Mouse (Mus musculus) heart, postnatal 14 days (tissue): ENCODE measurements around the gene Tcam1. TPM values are rescaled to one million over a fixed set of nuclear protein-coding genes. Genes with fewer than 3 reads are reported as not detected.

ENCODE experiments used
- DNase-seq, 2 experiments: peaks; one replicate each; pipeline ENCODE4 v3.0.0; 2021 to 2022
- intact Hi-C: fragments of 180-260 bp; cut with DNase I; formaldehyde crosslinking; loops from one replicate; pipeline ENCODE4 v1.15.1; 2025
- total RNA-seq, 2 experiments: library from RNA; stranded (reverse); gene quantifications; 2 replicates each; pipeline ENCODE4 v1.2.3; 2021

The Tcam1 gene
- total RNA-seq, 2 experiments from 2014 or later = 0.07 TPM; not detected in 1

DNA sequence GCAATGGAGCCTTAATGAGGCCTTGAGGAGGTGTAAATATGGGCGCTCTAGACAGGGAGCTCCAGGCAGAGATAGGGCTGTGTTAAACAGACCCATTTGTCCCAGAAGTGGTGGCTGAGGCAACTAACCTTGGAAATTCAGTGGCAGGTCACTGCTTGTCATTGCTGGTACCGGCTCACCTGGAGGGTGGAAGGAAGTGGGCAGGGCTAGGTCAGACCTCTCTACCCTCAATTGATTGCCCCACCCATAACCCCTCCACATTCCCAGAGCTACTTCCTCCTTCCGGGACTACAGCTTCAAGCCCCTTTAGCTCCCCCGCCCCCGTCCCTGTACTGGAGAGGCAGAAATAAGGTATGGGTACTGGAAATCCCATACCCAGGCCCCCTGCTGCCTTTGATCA is 37.1 kb downstream of the Tcam1 start:
- no peak for DNase-seq
- intact Hi-C loops = no loop called here

- intact Hi-C loops = no loop called here
- DNase-seq = no peak
These were observed 37.9 kb downstream of the Tcam1 start, which contains the start of gene Cd79b for GRCm38 (mm10) chr11:106314333-106314812. TSS of gene Cd79b (minus strand) at chr11:106314762.

- no peak for DNase-seq
- intact Hi-C loops = no loop called here
These were observed 39.9 kb downstream of the Tcam1 start for GRCm38 (mm10) chr11:106316416-106316815.

GRCm38 (mm10) chr11:106317801-106318200 is 41.3 kb downstream of the Tcam1 start:
- DNase-seq = no peak
- intact Hi-C loops = no loop called here

DNA sequence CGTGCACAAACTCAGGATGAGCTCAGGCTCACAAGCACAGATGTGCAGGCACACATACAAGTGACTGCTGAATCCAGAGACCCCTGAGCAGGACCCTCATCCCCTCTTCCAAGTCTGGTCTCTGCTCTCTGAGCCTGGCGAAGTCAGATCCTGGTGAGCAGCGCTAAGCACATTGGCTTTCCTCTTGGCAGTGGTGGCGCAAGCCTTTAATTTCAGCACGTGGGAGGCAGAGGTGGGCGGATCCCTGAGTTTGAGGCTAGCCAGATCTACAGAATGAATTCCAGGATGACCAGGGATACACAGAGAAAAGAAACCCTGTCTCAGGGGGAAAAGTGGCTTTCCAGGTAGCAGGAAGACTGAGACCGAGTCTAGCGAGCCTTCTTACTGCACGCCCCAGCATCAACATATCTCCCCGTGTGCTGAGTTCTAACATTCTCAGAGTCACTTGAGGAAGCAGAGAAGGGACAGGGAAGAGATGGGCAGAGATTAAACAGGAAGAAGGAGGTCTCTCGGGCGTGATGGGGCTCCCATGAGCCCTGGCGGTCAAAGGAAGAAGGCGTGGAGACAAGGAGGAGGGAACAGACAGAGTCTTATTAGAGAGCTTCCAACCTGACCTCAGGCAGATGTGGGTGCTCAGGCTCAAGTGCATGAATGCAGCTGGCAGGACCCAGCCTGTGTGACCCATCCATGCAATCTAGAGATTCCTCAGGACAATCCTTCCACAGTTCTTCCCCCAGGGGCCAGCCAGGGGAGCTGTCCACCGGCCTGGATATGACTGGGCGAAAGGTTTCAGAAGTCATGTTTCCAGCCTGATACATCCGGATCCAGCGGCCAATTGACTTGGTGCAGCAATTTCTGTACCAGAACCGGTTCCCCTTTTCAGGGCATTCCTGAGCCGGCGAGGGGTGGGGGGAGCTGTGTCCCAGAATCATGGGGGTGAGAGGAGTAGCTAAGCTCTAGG is 42.2 kb downstream of the Tcam1 start:
- DNase-seq = no peak

GRCm38 (mm10) chr11:106324858-106325257 is 48.4 kb downstream of the Tcam1 start:
- no peak for DNase-seq
- intact Hi-C loops = loop anchor here (1.0 kb wide), 1 partner anchor 23 kb away; no protein-coding TSS in a partner anchor

More for the DNA sequence above, 42.2 kb downstream of the Tcam1 start:
- intact Hi-C loops = no loop called here

DNA sequence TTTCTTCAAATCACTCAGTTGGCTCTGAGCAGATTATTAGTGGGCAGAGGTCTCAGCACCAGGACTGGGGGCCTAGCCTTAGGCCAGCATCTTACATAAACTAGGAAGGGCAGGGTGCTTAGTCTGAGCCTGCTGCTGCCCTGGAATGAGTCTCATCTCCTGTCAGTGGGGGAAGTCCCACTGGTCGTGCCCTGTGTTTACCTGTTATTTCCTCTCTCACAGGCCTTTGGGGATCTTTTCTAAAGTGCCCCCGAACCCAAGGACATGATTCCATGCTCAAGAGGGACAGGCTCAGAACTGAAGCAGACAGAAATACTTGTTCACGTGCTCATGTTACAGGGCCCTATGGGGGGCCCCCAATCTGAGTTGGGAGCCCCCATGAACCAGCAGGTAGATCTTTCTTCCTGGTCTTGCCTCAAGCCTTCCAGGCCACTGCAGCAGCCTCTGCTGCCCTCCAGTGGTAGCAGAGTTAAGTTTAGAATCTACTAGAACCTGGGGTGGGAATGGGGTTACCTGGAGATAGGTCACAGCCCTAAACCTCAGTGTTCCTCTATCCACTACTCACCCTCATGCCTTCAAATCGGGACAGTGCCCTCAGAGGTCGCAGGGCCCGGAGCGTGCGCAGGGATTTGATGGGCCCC is 49.2 kb downstream of the Tcam1 start:
- DNase-seq = peak; percentile 68 to 85
- intact Hi-C loops = loop anchor here (1.0 to 2.0 kb wide), 2 partner anchors 23 to 69 kb away; partner anchors contain the start of genes Ftsj3 and Psmc5

GRCm38 (mm10) chr11:106326475-106326874 is 50.0 kb downstream of the Tcam1 start:
- DNase-seq = no peak
- intact Hi-C loops = loop anchor here (2.0 kb wide), 1 partner anchor 70 kb away; the partner anchor contains the start of genes Ftsj3 and Psmc5

- intact Hi-C loops = loop anchor here (2.0 kb wide), 1 partner anchor 64 kb away; no protein-coding TSS in a partner anchor
- DNase-seq = no peak
These were observed 52.0 kb downstream of the Tcam1 start for GRCm38 (mm10) chr11:106328521-106328920.

DNA sequence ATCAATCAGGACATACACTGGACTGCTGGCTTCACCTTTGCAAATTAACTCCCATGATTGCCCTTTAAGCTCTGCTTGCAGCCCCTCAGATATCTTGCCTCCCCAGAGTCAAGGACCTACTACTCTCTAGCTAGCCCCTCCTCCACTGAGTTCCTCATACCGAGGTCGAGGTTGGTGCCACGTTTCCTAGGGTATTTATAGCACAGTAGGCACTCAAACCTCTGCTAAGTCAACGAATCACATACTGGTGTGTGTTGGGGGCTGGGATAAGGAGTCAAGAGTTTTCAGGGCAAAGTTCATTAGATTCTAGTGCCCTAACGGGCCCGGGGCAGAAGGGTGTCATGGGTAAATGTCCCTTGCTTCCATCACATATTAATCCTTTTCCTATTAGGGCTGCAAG is 52.7 kb downstream of the Tcam1 start:
- peak in 1 of 2 experiments; percentile 36 for DNase-seq
- intact Hi-C loops = loop anchor here (1.0 to 2.0 kb wide), 2 partner anchors 37 to 64 kb away; no protein-coding TSS in a partner anchor

- DNase-seq = peak in 1 of 2 experiments; percentile 52
These were observed 53.2 kb downstream of the Tcam1 start for GRCm38 (mm10) chr11:106329682-106330081.

GRCm38 (mm10) chr11:106332458-106332857 is 56.0 kb downstream of the Tcam1 start:
- intact Hi-C loops = no loop called here
- DNase-seq = peak in 1 of 2 experiments; percentile 32

More at GRCm38 (mm10) chr11:106329682-106330081, 53.2 kb downstream of the Tcam1 start:
- intact Hi-C loops = loop anchor here (1.0 to 2.0 kb wide), 2 partner anchors 37 to 63 kb away; no protein-coding TSS in a partner anchor

DNA sequence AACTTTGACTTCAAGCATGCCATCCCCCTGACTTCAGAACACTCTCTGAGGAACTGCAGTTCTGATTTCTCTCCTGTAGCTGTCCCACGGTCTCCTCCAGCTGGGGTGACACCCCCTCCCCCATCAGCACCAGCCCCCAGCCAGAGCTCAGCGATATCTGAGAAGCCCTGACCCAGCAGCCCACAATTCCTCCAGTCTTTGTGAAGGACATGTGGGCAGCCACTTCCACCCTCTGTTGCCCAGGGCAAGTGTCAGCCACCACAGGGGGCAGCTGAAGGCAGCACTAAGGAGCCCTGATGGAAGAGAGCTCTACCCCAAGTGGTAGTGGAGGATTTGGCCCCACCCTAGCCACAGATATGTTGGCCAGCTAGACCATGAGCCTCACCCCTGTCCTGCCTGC is 57.6 kb downstream of the Tcam1 start:
- intact Hi-C loops = no loop called here
- DNase-seq = no peak

DNA sequence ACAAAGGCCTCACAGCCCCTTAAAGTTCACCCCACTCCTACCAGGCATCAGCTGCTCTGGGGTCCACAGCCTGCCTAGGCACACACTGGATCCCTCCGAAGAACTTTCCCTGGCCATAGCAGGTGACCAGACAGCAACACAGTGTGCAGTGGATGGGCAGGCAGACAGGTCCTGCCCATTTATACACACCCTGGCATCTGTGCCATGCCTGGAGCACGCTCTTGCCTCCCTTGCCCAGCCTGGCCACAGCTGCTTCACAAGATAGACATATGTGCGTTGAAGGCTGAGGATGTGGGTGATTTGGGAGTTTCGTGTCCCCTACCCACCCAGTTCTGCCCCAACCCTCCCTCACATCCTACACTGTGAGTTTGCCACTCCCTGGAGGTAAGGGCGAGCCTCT is 61.6 kb downstream of the Tcam1 start:
- DNase-seq = no peak
- intact Hi-C loops = loop anchor here (2.0 kb wide), 1 partner anchor 17 kb away; no protein-coding TSS in a partner anchor

Other genes with a start within 250 kb of the Tcam1 start
- 10 to 100 TPM; 44.5 to 46.0 TPM for gene Dcaf7, start 239.8 kb upstream of the Tcam1 start, total RNA-seq
- 10 to 100 TPM; 51.2 to 59.8 TPM for gene Taco1, start 210.6 kb upstream of the Tcam1 start, total RNA-seq
- 10 to 100 TPM; 45.9 to 47.1 TPM for gene Map3k3, start 192.1 kb upstream of the Tcam1 start, total RNA-seq
- not detected for gene Gm10840, start 115.8 kb upstream of the Tcam1 start, total RNA-seq
- gene Limd2, start 115.8 kb upstream of the Tcam1 start, total RNA-seq = 10 to 100 TPM in 1 of 2 experiments, 1 to 10 TPM in 1; 9.7 to 19.3 TPM
- 1 to 10 TPM; 8.7 TPM for gene Strada, start 74.5 kb upstream of the Tcam1 start, total RNA-seq
- gene Ccdc47, start 60.3 kb upstream of the Tcam1 start, total RNA-seq = 10 to 100 TPM; 74.4 to 76.0 TPM
- 10 to 100 TPM; 29.2 to 30.0 TPM for gene Ddx42, start 59.7 kb upstream of the Tcam1 start, total RNA-seq
- 10 to 100 TPM; 19.3 to 21.4 TPM for gene Ftsj3, start 20.6 kb upstream of the Tcam1 start, total RNA-seq
- gene Psmc5, start 20.5 kb upstream of the Tcam1 start, total RNA-seq = 100 to 1,000 TPM in 1 of 2 experiments, 10 to 100 TPM in 1; 99.9 to 105 TPM
- gene Smarcd2, start 3.7 kb upstream of the Tcam1 start, total RNA-seq = 10 to 100 TPM; 28.7 to 30.8 TPM
- not detected for gene Gh, start 25.2 kb downstream of the Tcam1 start, total RNA-seq
- gene Cd79b, start 38.1 kb downstream of the Tcam1 start, total RNA-seq = 1 to 10 TPM; 1.8 to 2.0 TPM
- 1 to 10 TPM; 6.8 to 7.9 TPM for gene Scn4a, start 76.6 kb downstream of the Tcam1 start, total RNA-seq
- 1 to 10 TPM; 1.0 to 1.7 TPM for gene Prr29, start 88.8 kb downstream of the Tcam1 start, total RNA-seq
- 10 to 100 TPM; 44.1 to 44.7 TPM for gene Icam2, start 111.4 kb downstream of the Tcam1 start, total RNA-seq
- 10 to 100 TPM in 1 of 2 experiments, 1 to 10 TPM in 1; 9.9 to 10.9 TPM for gene Ern1, start 211.2 kb downstream of the Tcam1 start, total RNA-seq